Mouse (Mus musculus): ENCODE measurements around the gene Eva1c.

DNA sequence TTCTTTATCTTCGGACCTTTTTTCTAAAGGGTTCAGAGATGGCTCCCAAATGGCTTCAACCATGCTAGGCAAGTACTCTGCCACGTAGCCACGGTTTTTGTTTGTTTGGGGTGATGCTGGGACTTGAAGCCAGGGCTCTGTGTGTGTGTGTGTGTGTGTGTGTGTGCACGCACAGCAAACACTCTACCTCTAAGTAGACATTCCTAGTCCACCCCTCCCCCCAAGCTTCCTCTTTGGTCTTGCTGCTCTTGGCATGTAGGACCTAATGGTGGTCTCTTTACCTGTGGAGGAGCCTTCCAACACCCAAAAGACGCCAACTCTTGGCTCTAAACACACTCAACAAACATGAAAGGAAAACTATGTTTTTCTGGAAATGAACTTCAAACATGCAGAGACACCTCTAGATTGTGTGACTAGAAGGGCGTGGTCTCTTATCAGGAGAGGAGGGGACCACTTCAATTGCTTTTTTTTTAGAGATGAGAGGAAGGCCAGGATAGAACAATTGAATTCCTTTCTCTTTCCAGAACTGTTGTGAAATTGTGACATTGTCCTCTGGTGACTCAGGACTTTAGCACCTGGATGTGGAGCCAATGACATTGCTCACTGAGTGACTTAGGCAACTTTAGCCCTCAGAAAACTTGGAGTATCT, 30.2 kb downstream of the Eva1c start:
- TF ChIP-seq POLR2A (IDR thresholded peaks at IDR 0.05; ENCODE audit: borderline replicate concordance, control insufficient read depth, low read depth, low read length): no peak
- TF ChIP-seq CTCF (IDR thresholded peaks at IDR 0.05; ENCODE audit: control insufficient read depth, insufficient read depth, low read length): no peak
